Mouse (Mus musculus): ENCODE measurements around the gene Hjurp.

DNA sequence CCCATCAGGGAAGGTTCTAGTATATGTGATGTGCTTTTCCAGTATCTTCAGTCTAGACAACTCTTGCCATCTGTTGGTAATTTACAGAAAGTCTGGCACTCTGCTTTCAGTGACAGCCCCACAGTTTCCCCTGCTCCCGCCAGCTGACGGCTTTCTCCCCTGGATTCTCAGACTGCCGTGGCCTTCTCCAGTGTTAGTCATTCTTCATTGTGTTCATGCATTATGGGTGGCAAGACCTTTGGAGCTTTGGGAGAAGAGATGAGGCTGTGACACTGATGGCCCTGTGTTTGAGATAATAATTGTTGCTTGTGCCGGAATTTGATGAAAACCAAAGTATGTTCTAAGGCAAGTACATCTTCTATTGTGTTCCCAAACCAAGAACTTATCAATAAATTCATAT lies 58.8 kb downstream of the Hjurp start:
- TF ChIP-seq CTCF (IDR thresholded peaks at IDR 0.05; ENCODE audit: control insufficient read depth, insufficient read depth, insufficient replicate concordance, low read depth, low read length) (no peak), POLR2A (IDR thresholded peaks at IDR 0.05; ENCODE audit: control insufficient read depth, low read depth, low read length) (no peak)
